Mouse (Mus musculus) olfactory bulb, adult 2 months (tissue): ENCODE measurements at regions not wholly inside any gene's neighbourhood (a gene's known extent, or its start where the extent isn't known, plus 50 kb on each side); places are given as distances from the start of the nearest gene placed in this dataset.

Source experiments
- H3K27ac ChIP-seq: fragments of 200-500 bp; 2 replicates; pipeline ENCODE4 v1.5.1; 2012; ENCODE audit warnings: low read depth, low read length; ENCODE audit not compliant: insufficient read depth
- H3K4me1 ChIP-seq: fragments of 200-500 bp; 2 replicates; pipeline ENCODE4 v1.6.1; 2012; ENCODE audit warnings: low read length; ENCODE audit not compliant: control insufficient read depth, insufficient read depth
- H3K4me3 ChIP-seq: fragments of 200-500 bp; 2 replicates; pipeline ENCODE4 v1.5.1; 2012; ENCODE audit warnings: mild to moderate bottlenecking, low read depth, low read length, moderate library complexity; ENCODE audit not compliant: insufficient read depth
- CTCF ChIP-seq: fragments of 200-500 bp; IDR thresholded peaks from 2 replicates; pipeline ENCODE4 v1.5.1; 2012; ENCODE audit warnings: low read depth, mild to moderate bottlenecking, low read length, moderate library complexity; ENCODE audit not compliant: insufficient read depth
- POLR2A ChIP-seq: fragments of 200-500 bp; IDR thresholded peaks from 2 replicates; pipeline ENCODE4 v1.6.1; 2012; ENCODE audit warnings: mild to moderate bottlenecking, low read depth, low read length, moderate library complexity; ENCODE audit not compliant: insufficient read depth
- WGBS: fragments of 180-500 bp; shearing (Covaris S2); methylation state at CpG from one replicate; pipeline ENCODE4 v1.1.7; 2018; 5-methylcytosine and 5-hydroxymethylcytosine counted together

DNA sequence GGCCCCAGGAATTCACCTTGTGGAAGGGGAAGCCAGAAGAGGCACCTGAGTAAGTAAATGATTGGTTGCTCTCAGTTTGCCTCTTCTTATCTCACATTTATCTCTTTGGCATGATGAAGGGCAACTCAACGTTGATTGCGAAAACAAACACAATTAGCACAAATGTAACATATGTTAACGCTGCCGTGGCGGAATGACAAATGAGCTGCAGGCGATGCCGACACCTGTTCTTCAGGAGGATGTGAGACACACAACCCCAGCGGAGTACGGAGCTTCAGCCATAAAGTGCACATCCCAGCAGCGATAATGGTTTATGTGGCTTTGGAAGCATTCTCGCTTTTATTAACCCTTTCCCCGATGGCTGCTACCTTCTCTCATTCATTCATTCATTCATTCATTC lies 134.7 kb downstream of the Gm11146 start:
- Histone ChIP-seq H3K4me3 (no peak overlapping the region), H3K4me1 (no peaks in the 10 kb centered on the region), H3K27ac (no peak overlapping the region)
- WGBS = 93% methylated on average over 12 of the region's 12 CpGs
- TF ChIP-seq POLR2A (no peak), CTCF (no peak)

DNA sequence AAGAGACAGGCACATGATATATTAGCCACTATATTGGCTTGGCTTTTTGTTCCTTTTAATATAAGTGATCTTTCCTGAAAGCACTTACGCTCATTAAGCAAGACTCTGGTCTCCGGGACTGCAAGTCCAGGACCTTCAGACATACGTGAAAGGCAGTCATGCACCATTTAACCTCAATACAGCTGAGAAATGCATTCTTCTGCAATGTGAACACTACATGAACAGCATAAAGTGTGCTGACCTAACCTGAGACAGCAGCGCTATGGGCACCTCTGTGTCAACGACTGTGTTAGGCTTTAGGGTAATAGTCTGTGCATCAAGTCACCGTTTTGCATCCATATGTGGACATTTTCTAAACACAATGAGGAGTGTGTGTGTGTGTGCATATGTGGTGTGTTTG lies 137.3 kb downstream of the Gm11146 start:
- H3K27ac ChIP-seq = no peak overlapping the region

DNA sequence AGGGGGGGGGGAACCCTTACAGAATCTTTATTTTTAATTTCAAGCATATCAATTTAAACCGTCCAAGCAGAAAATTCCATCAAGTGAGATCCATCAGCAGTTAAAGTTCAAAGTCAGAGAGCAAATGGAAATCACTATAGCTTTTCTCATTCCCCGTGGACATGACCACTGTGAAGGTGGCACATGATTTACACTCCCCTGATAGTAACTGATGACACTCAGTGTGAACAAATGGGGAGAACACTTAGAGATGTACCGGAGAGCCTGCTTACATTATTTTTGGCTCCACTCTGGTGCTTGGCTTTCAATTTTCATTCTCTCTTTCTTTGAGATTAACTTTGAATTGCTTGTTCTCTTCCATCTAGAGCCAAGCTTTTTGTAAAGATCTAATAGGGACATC lies 140.0 kb downstream of the Gm11146 start:
- Histone ChIP-seq H3K27ac (no peak overlapping the region), H3K4me3 (no peak overlapping the region), H3K4me1 (no peaks in the 10 kb centered on the region)
- TF ChIP-seq CTCF = no peak
- TF ChIP-seq POLR2A = no peak
- WGBS = 87% methylated on average over 3 of the region's 3 CpGs

More for the DNA sequence above, 137.3 kb downstream of the Gm11146 start:
- WGBS = 68% methylated on average over 6 of the region's 6 CpGs
- Histone ChIP-seq H3K4me1 (no peaks in the 10 kb centered on the region), H3K4me3 (no peak overlapping the region)
- TF ChIP-seq CTCF (no peak), POLR2A (no peak)

DNA sequence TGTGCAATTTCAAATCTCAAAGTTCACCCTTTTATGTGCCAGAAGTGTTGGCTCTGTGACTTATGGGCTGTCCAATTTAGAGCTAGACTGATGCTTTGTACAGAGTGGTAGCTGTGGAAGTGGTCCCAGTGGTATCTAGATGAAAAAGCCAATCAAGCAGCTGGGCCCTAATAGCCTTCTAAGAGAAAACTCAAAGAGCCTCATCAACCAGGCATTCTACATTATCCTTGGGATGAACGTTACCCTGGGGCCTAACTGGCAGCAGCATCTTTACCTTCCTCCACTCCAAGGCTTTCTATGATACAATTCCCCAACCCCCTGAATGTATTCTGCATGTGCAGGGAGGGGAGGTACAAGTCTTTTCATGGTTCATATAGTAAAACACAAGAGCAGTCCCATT lies 140.4 kb downstream of the Gm11146 start:
- Histone ChIP-seq H3K27ac (no peak overlapping the region), H3K4me1 (no peaks in the 10 kb centered on the region), H3K4me3 (no peak overlapping the region)
- 93% methylated on average over 1 of the region's 1 CpGs for WGBS
- TF ChIP-seq POLR2A = no peak
- no peak for TF ChIP-seq CTCF

DNA sequence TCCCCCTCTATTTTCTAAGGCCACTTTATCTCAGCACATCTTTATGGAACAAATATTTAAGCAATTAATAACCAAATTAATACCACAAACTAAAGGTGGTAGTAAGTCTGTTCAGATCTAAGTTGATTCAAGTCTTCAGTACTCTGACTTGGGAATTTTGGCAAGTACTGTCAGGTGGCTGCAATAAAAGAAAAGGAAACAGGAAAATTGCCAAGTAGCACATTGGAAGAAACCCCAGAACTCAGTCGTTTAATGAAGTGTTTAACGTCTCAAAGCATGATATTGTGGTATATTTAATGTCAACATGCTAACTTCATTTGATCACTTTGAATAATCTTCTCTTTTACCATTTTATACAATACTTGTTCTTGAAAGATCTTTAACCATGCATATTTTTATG lies 142.2 kb downstream of the Gm11146 start:
- TF ChIP-seq CTCF (no peak), POLR2A (no peak)
- no peaks in the 10 kb centered on the region for H3K4me1 ChIP-seq
- no peak overlapping the region for H3K4me3 ChIP-seq
- WGBS = 34% methylated on average over 2 of the region's 2 CpGs
- no peak overlapping the region for H3K27ac ChIP-seq

DNA sequence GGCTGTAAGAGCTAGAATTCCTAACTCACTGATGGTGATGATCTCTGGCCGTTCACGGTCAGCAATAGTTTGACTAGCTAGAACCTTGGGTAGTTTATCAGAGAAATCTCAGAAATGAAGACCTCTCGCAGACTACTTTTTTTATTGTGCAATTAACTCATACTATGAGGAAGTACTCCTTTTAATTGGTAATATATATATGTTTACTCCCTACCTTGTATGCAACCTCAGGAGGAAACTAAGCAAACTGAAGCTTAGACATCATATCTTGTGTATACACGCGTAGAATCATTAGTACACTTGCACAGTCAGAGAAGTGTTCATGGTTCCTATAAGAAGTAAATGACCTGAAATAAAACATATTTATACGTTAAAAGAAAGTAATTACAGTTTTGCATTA lies 157.2 kb downstream of the Gm11146 start:
- 98% methylated on average over 6 of the region's 6 CpGs for WGBS
- Histone ChIP-seq H3K4me1 (no peaks in the 10 kb centered on the region), H3K4me3 (no peak overlapping the region), H3K27ac (no peak overlapping the region)
- TF ChIP-seq CTCF = no peak
- no peak for TF ChIP-seq POLR2A

DNA sequence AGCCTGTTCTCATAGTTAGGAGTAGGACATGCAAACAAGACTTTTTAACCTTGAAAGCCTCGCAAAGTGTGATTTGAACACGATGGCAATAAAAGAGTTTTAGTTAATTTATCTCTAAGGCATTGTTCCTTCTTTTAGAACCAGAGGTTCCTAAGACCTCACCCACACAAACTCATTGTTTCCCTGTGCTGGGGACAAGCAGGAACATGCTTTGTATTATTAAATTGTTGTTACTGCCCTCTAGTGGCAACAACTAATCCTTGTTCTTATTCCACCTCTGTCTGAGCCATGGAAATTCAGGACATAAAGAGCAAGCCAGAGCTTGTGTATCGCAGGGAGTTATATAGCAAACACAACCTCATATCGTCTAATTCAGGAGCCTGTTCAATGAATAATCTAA lies 157.9 kb downstream of the Gm11146 start:
- Histone ChIP-seq H3K4me3 (no peak overlapping the region), H3K4me1 (no peaks in the 10 kb centered on the region), H3K27ac (no peak overlapping the region)
- TF ChIP-seq CTCF (no peak), POLR2A (no peak)
- 21% methylated on average over 4 of the region's 4 CpGs for WGBS

DNA sequence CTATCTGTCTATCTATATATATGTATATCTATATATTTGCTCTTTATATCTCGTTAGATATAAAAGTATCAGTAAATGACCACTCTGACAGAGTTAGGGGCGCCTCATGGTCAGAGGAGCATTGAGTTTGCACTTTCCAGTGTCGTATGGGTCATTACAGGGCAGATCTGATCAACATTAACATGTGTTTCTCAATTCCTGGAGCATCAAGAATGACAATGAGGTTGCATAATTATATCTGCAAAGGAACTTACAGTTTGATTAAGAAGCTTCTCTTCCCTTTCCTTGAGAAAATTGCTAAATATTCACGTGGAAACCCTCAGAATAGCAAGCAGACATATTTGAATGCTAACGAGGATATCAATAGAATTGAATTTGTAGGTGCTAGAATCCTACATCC lies 158.6 kb downstream of the Gm11146 start:
- Histone ChIP-seq H3K4me3 (no peak overlapping the region), H3K4me1 (no peaks in the 10 kb centered on the region), H3K27ac (no peak overlapping the region)
- 83% methylated on average over 5 of the region's 5 CpGs for WGBS
- TF ChIP-seq CTCF (no peak), POLR2A (no peak)

DNA sequence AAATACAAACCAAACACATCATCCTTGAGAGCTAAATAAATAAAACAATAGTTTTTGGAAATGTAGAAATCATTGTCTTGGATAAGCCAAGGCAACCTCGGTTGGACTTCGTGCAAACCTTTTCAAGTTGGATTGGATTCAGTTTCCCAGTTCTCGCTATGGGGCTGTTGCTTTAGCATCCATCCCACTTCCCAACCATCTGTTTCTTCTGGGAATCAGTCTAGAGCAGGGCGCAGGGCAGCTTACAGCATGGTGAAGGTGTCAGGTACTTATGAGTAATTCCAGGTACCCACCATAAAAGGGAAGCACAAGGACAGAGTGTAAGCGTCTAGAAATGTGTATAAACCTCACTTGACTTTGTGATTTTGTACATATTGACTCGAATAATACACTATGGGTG lies 159.0 kb downstream of the Gm11146 start:
- 96% methylated on average over 6 of the region's 6 CpGs for WGBS
- no peak overlapping the region for H3K4me3 ChIP-seq
- no peak overlapping the region for H3K27ac ChIP-seq
- H3K4me1 ChIP-seq = no peaks in the 10 kb centered on the region
- no peak for TF ChIP-seq POLR2A
- no peak for TF ChIP-seq CTCF

DNA sequence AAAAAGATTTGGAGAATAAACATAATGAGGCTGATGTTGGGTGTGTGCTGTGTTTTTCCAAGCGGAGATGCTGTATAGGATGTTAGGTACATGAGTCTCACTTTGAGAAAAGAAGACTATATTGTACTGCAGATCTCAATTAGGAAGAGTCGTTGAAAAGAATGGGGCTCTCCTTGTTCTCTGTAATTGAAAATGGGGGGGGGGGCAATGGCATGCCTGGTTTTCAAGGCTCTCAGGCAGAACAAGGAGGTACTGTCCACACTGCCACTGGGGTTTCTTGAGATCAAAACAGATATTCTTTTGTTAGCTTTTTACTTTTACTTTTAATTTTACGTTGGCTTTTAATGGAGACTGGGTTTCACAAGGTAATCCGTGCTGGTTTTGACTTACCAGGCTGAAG lies 170.5 kb downstream of the Gm11146 start:
- Histone ChIP-seq H3K4me3 (no peak overlapping the region), H3K4me1 (no peaks in the 10 kb centered on the region), H3K27ac (no peak overlapping the region)
- TF ChIP-seq CTCF = no peak
- no peak for TF ChIP-seq POLR2A
- WGBS = 69% methylated on average over 4 of the region's 4 CpGs
